Mouse (Mus musculus): ENCODE results near the gene Xrcc6.

GRCm38 (mm10) chr15:81961078-81961451, 26.6 kb upstream of the Xrcc6 start:
- TF ChIP-seq CTCF (IDR thresholded peaks at IDR 0.05; ENCODE audit: insufficient read depth, low read length) (no peak), POLR2A (IDR thresholded peaks at IDR 0.05; ENCODE audit: borderline replicate concordance, extremely low read depth, low read depth, low read length) (no peak)
